Mouse (Mus musculus) CH12.LX (cell line): ENCODE measurements around the gene Aatk. TPM values are rescaled to one million over a fixed set of nuclear protein-coding genes. Genes with fewer than 3 reads are reported as not detected.

ENCODE experiments used
- DNase-seq: peaks from one replicate; pipeline ENCODE4 v3.0.0-alpha.2; 2013; ENCODE audit errors: extremely low read depth
- H3K27ac ChIP-seq: 2 replicates; pipeline ENCODE4 v1.5.1; 2012; ENCODE audit warnings: low read depth, mild to moderate bottlenecking, control low read depth, moderate library complexity; ENCODE audit not compliant: insufficient read depth
- H3K27me3 ChIP-seq: replicated peaks from 2 replicates; pipeline ENCODE3; 2012; ENCODE audit warnings: inconsistent platforms
- H3K36me3 ChIP-seq, 2 experiments: replicated peaks in 1 of 2; 2 replicates each; pipeline versions ENCODE3 to v1.6.1; 2012; ENCODE audit warnings: inconsistent platforms in 1 of 2, low read length in 1 of 2, mild to moderate bottlenecking in 1 of 2, mixed read lengths in 1 of 2, moderate library complexity in 1 of 2; ENCODE audit not compliant: control insufficient read depth in 1 of 2, insufficient read depth in 1 of 2
- H3K4me1 ChIP-seq, 2 experiments: 2 replicates each; pipeline ENCODE4 v1.6.1; 2012; ENCODE audit warnings: inconsistent platforms in 1 of 2, moderate library complexity in 1 of 2; ENCODE audit not compliant: insufficient read depth in 2 of 2, control insufficient read depth in 1 of 2
- H3K4me2 ChIP-seq: 2 replicates; pipeline ENCODE4 v1.6.1; 2012; ENCODE audit warnings: low read depth, mild to moderate bottlenecking, control low read depth; ENCODE audit not compliant: poor library complexity, insufficient read depth, severe bottlenecking
- H3K4me3 ChIP-seq, 3 experiments: fragments of 150-350 bp in 1 of 3; sonication (generic) in 1 of 3; replicated peaks in 1 of 3; 2 replicates each; pipeline versions ENCODE3 to v1.5.1; 2011 to 2012; ENCODE audit warnings: low read depth in 2 of 3, low read length in 2 of 3, mild to moderate bottlenecking in 2 of 3, moderate library complexity in 2 of 3, control low read depth in 1 of 3, improper control_type of control experiment in 1 of 3, inconsistent platforms in 1 of 3, mixed read lengths in 1 of 3; ENCODE audit not compliant: poor library complexity in 1 of 3
- H3K79me2 ChIP-seq: replicated peaks from 2 replicates; pipeline ENCODE4 v1.6.1; 2012; ENCODE audit warnings: mild to moderate bottlenecking, moderate library complexity; ENCODE audit not compliant: control insufficient read depth, poor library complexity, insufficient read depth, severe bottlenecking; ENCODE audit errors: extremely low read depth
- H3K9ac ChIP-seq: 2 replicates; pipeline ENCODE4 v1.6.1; 2012; ENCODE audit warnings: low read depth, mild to moderate bottlenecking, control low read depth, moderate library complexity; ENCODE audit not compliant: insufficient read depth
- H3K9me3 ChIP-seq: replicated peaks from 2 replicates; pipeline ENCODE3; 2012; ENCODE audit warnings: low read length, inconsistent platforms, mixed read lengths
- CHD1 ChIP-seq: IDR thresholded peaks from 2 replicates; pipeline ENCODE4 v1.6.1; 2012; ENCODE audit warnings: low read depth, low read length, improper control_type of control experiment, inconsistent platforms
- CHD2 ChIP-seq: IDR thresholded peaks from 2 replicates; pipeline ENCODE4 v1.6.1; 2011; ENCODE audit warnings: low read length, improper control_type of control experiment
- CTCF ChIP-seq, 2 experiments: IDR thresholded peaks in 1 of 2; conservative IDR thresholded peaks in 1 of 2; 2 replicates each; pipeline ENCODE4 v1.5.1; 2011 to 2012; ENCODE audit warnings: low read depth in 2 of 2, low read length in 2 of 2, improper control_type of control experiment in 1 of 2, inconsistent platforms in 1 of 2, mild to moderate bottlenecking in 1 of 2, moderate library complexity in 1 of 2
- E2F4 ChIP-seq: IDR thresholded peaks from 2 replicates; pipeline ENCODE4 v1.6.1; 2011; ENCODE audit warnings: low read depth, low read length, improper control_type of control experiment; ENCODE audit not compliant: insufficient replicate concordance
- ELF1 ChIP-seq: IDR thresholded peaks from 2 replicates; pipeline ENCODE4 v1.6.1; 2014; ENCODE audit warnings: low read depth, mild to moderate bottlenecking, inconsistent platforms, low read length, improper control_type of control experiment
- ETS1 ChIP-seq: conservative IDR thresholded peaks from 2 replicates; pipeline ENCODE4 v1.6.1; 2012; ENCODE audit warnings: low read depth, mild to moderate bottlenecking, inconsistent platforms, low read length, improper control_type of control experiment, moderate library complexity
- GABPA ChIP-seq: IDR thresholded peaks from 2 replicates; pipeline ENCODE4 v1.6.1; 2012; ENCODE audit warnings: low read depth, low read length, improper control_type of control experiment, inconsistent platforms; ENCODE audit not compliant: insufficient replicate concordance
- HCFC1 ChIP-seq: IDR thresholded peaks from 2 replicates; pipeline ENCODE4 v1.6.1; 2012; ENCODE audit warnings: low read depth, mild to moderate bottlenecking, inconsistent platforms, low read length, improper control_type of control experiment
- IRF4 ChIP-seq: IDR thresholded peaks from 2 replicates; pipeline ENCODE4 v1.6.1; 2014; ENCODE audit warnings: low read depth, mild to moderate bottlenecking, inconsistent platforms, low read length, improper control_type of control experiment
- JUND ChIP-seq: conservative IDR thresholded peaks from 2 replicates; pipeline ENCODE4 v1.6.1; 2011; ENCODE audit warnings: low read depth, low read length, improper control_type of control experiment
- MAFK ChIP-seq: IDR thresholded peaks from 2 replicates; pipeline ENCODE4 v1.6.1; 2011; ENCODE audit warnings: low read length, improper control_type of control experiment; ENCODE audit not compliant: insufficient replicate concordance
- MYC ChIP-seq: IDR thresholded peaks from 2 replicates; pipeline ENCODE4 v1.6.1; 2011; ENCODE audit warnings: low read depth, mild to moderate bottlenecking, improper control_type of control experiment, low read length
- NELFE ChIP-seq: IDR thresholded peaks from 2 replicates; pipeline ENCODE4 v1.6.1; 2011; ENCODE audit warnings: low read depth, low read length, improper control_type of control experiment
- POLR2A ChIP-seq: IDR thresholded peaks from 2 replicates; pipeline ENCODE4 v1.6.1; 2011; ENCODE audit warnings: low read depth, mild to moderate bottlenecking, improper control_type of control experiment, low read length
- POLR2AphosphoS2 ChIP-seq: IDR thresholded peaks from 2 replicates; pipeline ENCODE4 v1.6.1; 2011; ENCODE audit warnings: low read depth, low read length, improper control_type of control experiment
- RAD21 ChIP-seq: IDR thresholded peaks from 2 replicates; pipeline ENCODE4 v1.6.1; 2011; ENCODE audit warnings: low read depth, mild to moderate bottlenecking, low read length, improper control_type of control experiment, moderate library complexity
- RCOR1 ChIP-seq: conservative IDR thresholded peaks from 2 replicates; pipeline ENCODE4 v1.6.1; 2012; ENCODE audit warnings: low read depth, mild to moderate bottlenecking, inconsistent platforms, low read length, improper control_type of control experiment
- SIN3A ChIP-seq: IDR thresholded peaks from 2 replicates; pipeline ENCODE4 v1.6.1; 2012; ENCODE audit warnings: low read length, improper control_type of control experiment, inconsistent platforms
- SMC3 ChIP-seq: IDR thresholded peaks from 2 replicates; pipeline ENCODE4 v1.6.1; 2011; ENCODE audit warnings: low read depth, low read length, improper control_type of control experiment
- TBP ChIP-seq: conservative IDR thresholded peaks from 2 replicates; pipeline ENCODE4 v1.6.1; 2011; ENCODE audit warnings: low read depth, low read length, improper control_type of control experiment
- UBTF ChIP-seq: IDR thresholded peaks from 2 replicates; pipeline ENCODE4 v1.6.1; 2012; ENCODE audit warnings: low read depth, mild to moderate bottlenecking, inconsistent platforms, low read length, improper control_type of control experiment, moderate library complexity
- USF2 ChIP-seq: conservative IDR thresholded peaks from 2 replicates; pipeline ENCODE4 v1.6.1; 2011; ENCODE audit warnings: low read depth, low read length, improper control_type of control experiment
- ZC3H11A ChIP-seq: IDR thresholded peaks from 2 replicates; pipeline ENCODE4 v1.6.1; 2012; ENCODE audit warnings: low read depth, mild to moderate bottlenecking, inconsistent platforms, low read length, improper control_type of control experiment
- ZKSCAN1 ChIP-seq: IDR thresholded peaks from 2 replicates; pipeline ENCODE4 v1.6.1; 2012; ENCODE audit warnings: low read depth, inconsistent platforms, low read length, improper control_type of control experiment, borderline replicate concordance
- ZMIZ1 ChIP-seq: IDR thresholded peaks from 2 replicates; pipeline ENCODE4 v1.6.1; 2012; ENCODE audit warnings: low read depth, mild to moderate bottlenecking, inconsistent platforms, low read length, improper control_type of control experiment
- dilution Hi-C: fragments of 300-500 bp; cut with MboI; formaldehyde crosslinking; loops from 2 replicates; pipeline ENCODE4 v1.14.3; 2020; ENCODE audit warnings: low sequenced_read_pairs; ENCODE audit not compliant: extremely low pct_unique_long_range_greater_than_20kb, extremely low pct_ligation_motif_present
- in situ Hi-C: fragments of 300-500 bp; cut with MboI; formaldehyde crosslinking; loops from 3 replicates; pipeline ENCODE4 v1.14.3; 2019; ENCODE audit warnings: low sequenced_read_pairs, low pct_ligation_motif_present, low pct_unique_long_range_greater_than_20kb, mixed read lengths
- polyA plus RNA-seq: library from polyadenylated mRNA; unstranded; fragments of >175 nt; gene quantifications from 2 replicates; pipeline ENCODE4 v1.2.1, GENCODE M21; 2012; ENCODE audit warnings: low read depth; ENCODE audit not compliant: insufficient read length
- total RNA-seq, 2 experiments: library from RNA; depleted of rRNA; stranded (reverse); fragments of 300-350 nt in 1 of 2; fragments of >200 nt in 1 of 2; gene quantifications; 2 replicates each; pipeline ENCODE4 v1.2.3; 2012 to 2014

Gene Aatk
- total and polyA plus RNA-seq, 3 experiments: 0.08 to 0.21 (median 0.19) TPM

- in situ Hi-C loops: no loop called here
- H3K79me2 ChIP-seq: no peaks in the 10 kb centered on the region
- H3K4me1 ChIP-seq: peaks cover 4 to 19% of the 10 kb centered on the region in 2 experiments; a peak in 2 of 4 replicates
- dilution Hi-C loops: no loop called here
- H3K27me3 ChIP-seq: no peaks in the 10 kb centered on the region
- H3K36me3 ChIP-seq: peaks cover 0 to 16% of the 10 kb centered on the region in 2 experiments
- no peak overlapping the region for H3K4me2 ChIP-seq
- H3K9ac ChIP-seq: no peak overlapping the region
- no peak overlapping the region for H3K27ac ChIP-seq
- peak; percentile 89 for DNase-seq
- no peak for TF ChIP-seq POLR2A
- no peak for TF ChIP-seq TBP
- no peak for TF ChIP-seq UBTF
- TF ChIP-seq SIN3A: no peak
- TF ChIP-seq ELF1: peak; percentile 45; the same call in 1 of the 2 replicates
- no peak for TF ChIP-seq ZMIZ1
- no peak for TF ChIP-seq ZKSCAN1
- TF ChIP-seq RAD21: peak; percentile 95
- peak; percentile 42; the same call in 1 of the 2 replicates for TF ChIP-seq NELFE
- no peak for TF ChIP-seq HCFC1
- peak; percentile 99 for TF ChIP-seq SMC3
- TF ChIP-seq JUND: no peak
- peak; percentile 23; the same call in 1 of the 2 replicates for TF ChIP-seq MAFK
- no peak for TF ChIP-seq RCOR1
- no peak for TF ChIP-seq CHD2
- TF ChIP-seq USF2: no peak
- peak; percentile 85 to 98 for TF ChIP-seq CTCF (conservative IDR thresholded peaks at IDR 0.05 in 1 of 2, IDR thresholded peaks at IDR 0.05 in 1 of 2; ENCODE audit: low read depth in 2 of 2, low read length in 2 of 2)
- no peak for TF ChIP-seq POLR2AphosphoS2
- peak; percentile 89 for TF ChIP-seq ZC3H11A
- no peak for TF ChIP-seq CHD1
- no peak for TF ChIP-seq IRF4
- no peak for TF ChIP-seq E2F4
- no peak for TF ChIP-seq ETS1
- no peak for TF ChIP-seq GABPA
- no peak for TF ChIP-seq MYC
- no peaks in the 10 kb centered on the region for H3K9me3 ChIP-seq
- no peak overlapping the region for H3K4me3 ChIP-seq
These were observed 55.7 kb downstream of the Aatk start for GRCm38 (mm10) chr11:119991338-119991678.
